In the genomic region with DNA sequence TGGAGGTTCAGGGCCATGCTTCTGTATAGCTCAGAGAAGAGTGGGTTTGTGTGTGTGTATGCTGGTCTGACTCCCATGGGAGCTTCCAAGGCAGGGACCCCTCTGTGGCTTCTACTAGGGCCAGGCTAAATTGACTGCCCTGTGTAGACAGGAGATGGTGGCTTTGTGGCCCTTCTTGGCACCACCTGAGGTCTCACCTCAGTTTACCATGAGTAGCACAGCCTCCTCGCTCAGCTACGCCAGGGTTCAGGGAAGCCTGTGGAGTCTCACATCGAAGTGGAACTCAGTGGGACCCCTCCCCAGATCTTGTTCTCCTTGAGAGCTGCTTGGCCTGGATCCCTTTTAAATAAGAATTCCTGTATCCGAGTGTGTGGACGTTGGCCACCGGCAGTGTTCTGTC, we compare ENCODE assay signal across 12 mouse cellular contexts. TPM values are rescaled to one million over a fixed set of nuclear protein-coding genes. Genes with fewer than 3 reads are reported as not detected.
DNase-seq lines count a peak whose midpoint lies in the region; ATAC-seq and TF ChIP-seq lines count a peak whose summit lies in the region.
"Had no signal": no experiment of that assay in that cellular context is flagged by ENCODE, and none has a peak within 500 bp of the region (broad histone marks: within the 10 kb centered on the region; RNA-seq: fewer than 3 reads in every experiment).

No protein-coding gene starts in this region.

- H3K9ac ChIP-seq in heart, adult 2 months (ENCODE audit: low read depth, low read length), result peak overlapping the region; percentile 63
- H3K9ac ChIP-seq in liver, embryonic 11.5 days (ENCODE audit: low read depth, low read length), result no peak overlapping the region
- no peak overlapping the region for H3K9ac ChIP-seq in liver, embryonic 12.5 days
- peak overlapping the region; percentile 70 for H3K9ac ChIP-seq in heart, embryonic 16.5 days (ENCODE audit: low read length)
- H3K9ac ChIP-seq: liver, embryonic 14.5 days; midbrain, embryonic 13.5 days had no signal

- intact Hi-C loops in heart, adult 2 months (cut with DNase I), result no loop called here
- intact Hi-C loops in left cerebral cortex, postnatal 25 days (cut with DNase I), result loop anchor here (2.0 kb wide), 1 partner anchor 97 kb away; no protein-coding TSS in a partner anchor

- TF ChIP-seq EP300 in heart, adult 2 months (IDR thresholded peaks at IDR 0.05; ENCODE audit: insufficient read depth, low read depth, low read length), result no peak

- H3K27ac ChIP-seq in heart, adult 2 months, result peak overlapping the region; percentile 100
- H3K27ac ChIP-seq in liver, embryonic 11.5 days (ENCODE audit: low read depth, low read length), result no peak overlapping the region
- H3K27ac ChIP-seq in liver, embryonic 12.5 days, result no peak overlapping the region
- peak overlapping the region; percentile 74 for H3K27ac ChIP-seq in heart, embryonic 16.5 days (ENCODE audit: low read length)
- H3K27ac ChIP-seq: forebrain, embryonic 10.5 days; liver, embryonic 14.5 days; midbrain, embryonic 13.5 days had no signal

- ATAC-seq in liver, embryonic 11.5 days (replicated peaks; ENCODE audit: low FRiP score), result no peak
- ATAC-seq in liver, embryonic 12.5 days, result no peak
- no peak for ATAC-seq in heart, embryonic 16.5 days (replicated peaks; ENCODE audit: extremely low read depth, insufficient read depth, low FRiP score)
- ATAC-seq: midbrain, embryonic 13.5 days had no signal

- H3K4me3 ChIP-seq in heart, adult 2 months, result peak overlapping the region; percentile 92
- no peak overlapping the region for H3K4me3 ChIP-seq in liver, embryonic 11.5 days (ENCODE audit: low read depth, low read length)
- no peak overlapping the region for H3K4me3 ChIP-seq in liver, embryonic 12.5 days
- H3K4me3 ChIP-seq in heart, embryonic 16.5 days (ENCODE audit: low read length), result peak overlapping the region; percentile 46
- H3K4me3 ChIP-seq in myocyte, result peak overlapping the region; percentile 88
- H3K4me3 ChIP-seq: forebrain, embryonic 10.5 days; midbrain, embryonic 13.5 days had no signal

- H3ac ChIP-seq in myocyte (ENCODE audit: control insufficient read depth, insufficient read length), result no peak overlapping the region

- DNase-seq in heart, adult 2 months, result no peak
- DNase-seq in heart, postnatal 4 days, result no peak
- no peak for DNase-seq in liver, embryonic 11.5 days (ENCODE audit: low spot score)
- DNase-seq in MN1 (ENCODE audit: low spot score), result no peak
- no peak for DNase-seq in left cerebral cortex, postnatal 25 days (ENCODE audit: low spot score in 2 of 2)
- DNase-seq: right cerebral cortex, postnatal 4 days had no signal

- H3K79me2 ChIP-seq in heart, adult 2 months (replicated peaks; ENCODE audit: control insufficient read depth, insufficient read depth, low read length), result peaks cover 12% of the 10 kb centered on the region
- H3K79me2 ChIP-seq in myocyte (ENCODE audit: control insufficient read depth, insufficient read depth), result peaks cover 78% of the 10 kb centered on the region

- TF ChIP-seq CTCF in heart, adult 2 months (IDR thresholded peaks at IDR 0.05), result no peak

- peaks cover 34% of the 10 kb centered on the region for H3K36me3 ChIP-seq in heart, adult 2 months (ENCODE audit: control insufficient read depth, insufficient read depth, low read length)
- H3K36me3 ChIP-seq in liver, embryonic 11.5 days (ENCODE audit: control insufficient read depth, insufficient read depth, low read length), result peaks cover 24% of the 10 kb centered on the region
- H3K36me3 ChIP-seq in liver, embryonic 12.5 days, result peaks cover 47% of the 10 kb centered on the region
- peaks cover 23% of the 10 kb centered on the region for H3K36me3 ChIP-seq in heart, embryonic 16.5 days (ENCODE audit: control insufficient read depth, insufficient read depth)
- peaks cover 38% of the 10 kb centered on the region for H3K36me3 ChIP-seq in myocyte (ENCODE audit: control insufficient read depth, insufficient read depth)

- H3K27me3 ChIP-seq in heart, adult 2 months (ENCODE audit: control insufficient read depth, insufficient read depth, low read length), result no peaks in the 10 kb centered on the region
- H3K27me3 ChIP-seq in liver, embryonic 11.5 days (replicated peaks; ENCODE audit: control insufficient read depth, insufficient read depth, low read length), result no peaks in the 10 kb centered on the region
- H3K27me3 ChIP-seq in liver, embryonic 12.5 days (replicated peaks), result no peaks in the 10 kb centered on the region
- H3K27me3 ChIP-seq in heart, embryonic 16.5 days (ENCODE audit: control insufficient read depth, insufficient read depth, low read length), result no peaks in the 10 kb centered on the region
- no peaks in the 10 kb centered on the region for H3K27me3 ChIP-seq in myocyte (ENCODE audit: control insufficient read depth, insufficient read depth, insufficient read length)
- H3K27me3 ChIP-seq: midbrain, embryonic 13.5 days had no signal

- no peak for TF ChIP-seq POLR2A in heart, adult 2 months (IDR thresholded peaks at IDR 0.05; ENCODE audit: insufficient read depth, low read depth, low read length)
- TF ChIP-seq POLR2A in myocyte (IDR thresholded peaks at IDR 0.05; ENCODE audit: insufficient read length, low read depth), result no peak

- H3K4me2 ChIP-seq in liver, embryonic 11.5 days, result peak overlapping the region; percentile 23
- H3K4me2 ChIP-seq in liver, embryonic 12.5 days, result no peak overlapping the region
- H3K4me2 ChIP-seq in heart, embryonic 16.5 days (ENCODE audit: low read depth, low read length), result peak overlapping the region; percentile 58
- peak overlapping the region; percentile 86 for H3K4me2 ChIP-seq in myocyte (ENCODE audit: low read depth)
- H3K4me2 ChIP-seq: midbrain, embryonic 13.5 days had no signal

- peaks cover 21% of the 10 kb centered on the region for H3K4me1 ChIP-seq in heart, adult 2 months (ENCODE audit: control insufficient read depth, insufficient read depth, low read length)
- H3K4me1 ChIP-seq in liver, embryonic 11.5 days (replicated peaks; ENCODE audit: control insufficient read depth, insufficient read depth, low read length), result peaks cover 10% of the 10 kb centered on the region
- peaks cover 35% of the 10 kb centered on the region for H3K4me1 ChIP-seq in liver, embryonic 12.5 days
- H3K4me1 ChIP-seq in heart, embryonic 16.5 days (ENCODE audit: control insufficient read depth, insufficient read depth, low read length), result peaks cover 41% of the 10 kb centered on the region

- no peaks in the 10 kb centered on the region for H3K9me3 ChIP-seq in liver, embryonic 11.5 days (ENCODE audit: control insufficient read depth, low read length)
- H3K9me3 ChIP-seq in liver, embryonic 12.5 days (replicated peaks), result no peaks in the 10 kb centered on the region
- no peaks in the 10 kb centered on the region for H3K9me3 ChIP-seq in heart, embryonic 16.5 days (replicated peaks; ENCODE audit: control insufficient read depth, low read length)
- H3K9me3 ChIP-seq: forebrain, embryonic 10.5 days; midbrain, embryonic 13.5 days had no signal

- WGBS in heart, adult 2 months, result 46% methylated on average over 6 of the region's 6 CpGs
- WGBS in liver, embryonic 11.5 days, result 90% methylated on average over 6 of the region's 6 CpGs
- 85% methylated on average over 6 of the region's 6 CpGs for WGBS in liver, embryonic 12.5 days (ENCODE audit: insufficient replicate concordance)
- WGBS in heart, embryonic 16.5 days, result 75% methylated on average over 6 of the region's 6 CpGs

TF ChIP-seq in myocyte, 11 proteins besides CTCF, POLR2A, EP300 and RAD21:
- TF ChIP-seq CEBPB (IDR thresholded peaks at IDR 0.05; ENCODE audit: insufficient read depth, poor library complexity, severe bottlenecking) (no peak), E2F4 (IDR thresholded peaks at IDR 0.05; ENCODE audit: insufficient read depth) (no peak), POLR2AphosphoS2 (IDR thresholded peaks at IDR 0.05; ENCODE audit: insufficient read length, low read depth) (no peak), MYOD1 (IDR thresholded peaks at IDR 0.05; ENCODE audit: control insufficient read depth in 1 of 3, insufficient read length in 2 of 3, low read depth in 2 of 3) (no peak), TCF3 (IDR thresholded peaks at IDR 0.05; ENCODE audit: insufficient read length, low read depth) (no peak), USF1 (IDR thresholded peaks at IDR 0.05; ENCODE audit: low read depth) (no peak), TCF12 (IDR thresholded peaks at IDR 0.05; ENCODE audit: insufficient read depth, poor library complexity, severe bottlenecking) (no peak), MAX (IDR thresholded peaks at IDR 0.05; ENCODE audit: low read depth) (no peak), MYOG (IDR thresholded peaks at IDR 0.05; ENCODE audit: control insufficient read depth in 1 of 3, insufficient read depth in 1 of 3, insufficient read length in 2 of 3, low read depth in 2 of 3) (no peak), SRF (IDR thresholded peaks at IDR 0.05; ENCODE audit: control insufficient read depth, insufficient read length, low read depth) (no peak), REST (IDR thresholded peaks at IDR 0.05; ENCODE audit: insufficient read depth, insufficient read length) (no peak)

RNA-seq across cellular contexts. Expression of gene Ets2, which starts 3.9 kb away (rescaled TPM):
- total RNA-seq in heart, adult 2 months (2021), result 10 to 100 TPM; 50.3 to 70.6 TPM
- polyA plus RNA-seq in heart, adult 2 months (2012; rRNA removed), result 47.2 and 60.5 TPM in 2 replicates
- 100 to 1,000 TPM; 106 to 110 TPM for total RNA-seq in heart, postnatal 4 days (2021)
- 29.8 and 30.6 TPM in 2 replicates for polyA plus RNA-seq in liver, embryonic 11.5 days (2014; fragmentation: Nextera tagmentation; extraction: Ambion mirVana)
- polyA plus RNA-seq in liver, embryonic 12.5 days (2016; fragmentation: Nextera tagmentation; extraction: Ambion mirVana), result 18.6 and 19.7 TPM in 2 replicates
- 71.1 and 73.6 TPM in 2 replicates for polyA plus RNA-seq in heart, embryonic 16.5 days (2015; fragmentation: Nextera tagmentation; extraction: Ambion mirVana)
- 73.9 TPM for polyA plus RNA-seq in myocyte (2012; fragmentation: generic; extraction: Trizol)
- total RNA-seq in left cerebral cortex, postnatal 25 days (2021), result 10 to 100 TPM; 68.3 to 76.0 TPM

Comparison
In these comparisons a context has a peak if more than half of its experiments do, and no peak if none do; other contexts are left out.
1. H3K27ac ChIP-seq: peak in heart, adult 2 months (single experiment) and heart, embryonic 16.5 days (single experiment); none in liver, embryonic 11.5 days (single experiment) and liver, embryonic 12.5 days (single experiment).
2. H3K4me3 ChIP-seq: peak in heart, adult 2 months (single experiment), heart, embryonic 16.5 days (single experiment) and myocyte (single experiment); none in liver, embryonic 11.5 days (single experiment) and liver, embryonic 12.5 days (single experiment).
3. H3K9ac ChIP-seq: peak in heart, adult 2 months (single experiment) and heart, embryonic 16.5 days (single experiment); none in liver, embryonic 11.5 days (single experiment) and liver, embryonic 12.5 days (single experiment).